Mouse (Mus musculus): Measurements from ENCODE around the gene Magix.
A peak's percentile ranks its signal among the peaks of the same experiment; 100 is the strongest.

Magix gene

GRCm38 (mm10) chrX:7673578-7674281 lies 7.3 kb downstream of the Magix start:
- peak; percentile 34 to 57 for DNase-seq

- no peak for DNase-seq
Measured at GRCm38 (mm10) chrX:7672739-7673138, 8.3 kb downstream of the Magix start.

- peak; percentile 45 to 65 for DNase-seq
Measured at GRCm38 (mm10) chrX:7670921-7671623, 10.0 kb downstream of the Magix start, which contains the start of gene Plp2. TSS of gene Plp2 (minus strand) at chrX:7671390.

GRCm38 (mm10) chrX:7670390-7670881 lies 10.6 kb downstream of the Magix start:
- peak; percentile 49 to 64 for DNase-seq

- no peak for DNase-seq
Measured at GRCm38 (mm10) chrX:7665739-7666502, 15.1 kb downstream of the Magix start.

- no peak for DNase-seq
Measured at GRCm38 (mm10) chrX:7664791-7665190, 16.3 kb downstream of the Magix start.

- no peak for DNase-seq
Measured at GRCm38 (mm10) chrX:7662936-7663335, 18.1 kb downstream of the Magix start.

- DNase-seq, result no peak
Measured at GRCm38 (mm10) chrX:7661086-7661485, 20.0 kb downstream of the Magix start.

- no peak for DNase-seq
Measured at GRCm38 (mm10) chrX:7658785-7659589, 22.1 kb downstream of the Magix start.

- no peak for DNase-seq
Measured at GRCm38 (mm10) chrX:7658031-7658784, 22.8 kb downstream of the Magix start.

- DNase-seq, result peak; percentile 41 to 56
Measured at GRCm38 (mm10) chrX:7657221-7657639, 23.8 kb downstream of the Magix start, which contains the start of gene Prickle3. TSS of gene Prickle3 (plus strand) at chrX:7657260.

GRCm38 (mm10) chrX:7648671-7649304 lies 32.3 kb downstream of the Magix start:
- peak; percentile 75 to 79 for DNase-seq

- peak; percentile 74 to 76 for DNase-seq
Measured at GRCm38 (mm10) chrX:7645349-7645748, 35.7 kb downstream of the Magix start.

GRCm38 (mm10) chrX:7640785-7641184 lies 40.3 kb downstream of the Magix start:
- DNase-seq, result no peak

- DNase-seq, result no peak
Measured at GRCm38 (mm10) chrX:7639536-7640325, 41.3 kb downstream of the Magix start.

- DNase-seq, result peak; percentile 88 to 89
Measured at GRCm38 (mm10) chrX:7638401-7639091, 42.5 kb downstream of the Magix start, which contains the start of gene Syp. TSS of gene Syp (plus strand) at chrX:7638471.

GRCm38 (mm10) chrX:7635101-7635500 lies 46.0 kb downstream of the Magix start:
- no peak for DNase-seq

- DNase-seq, result no peak
Measured at GRCm38 (mm10) chrX:7632560-7632959, 48.5 kb downstream of the Magix start.
